Mouse (Mus musculus) liver, postnatal 0 days (tissue): ENCODE measurements around the gene Gda.

ENCODE experiments used
- CTCF ChIP-seq: sonication (generic); IDR thresholded peaks from 2 replicates; pipeline ENCODE4 v1.5.1; 2016; ENCODE audit warnings: antibody characterized with exemption, low read depth
- EP300 ChIP-seq: IDR thresholded peaks from 2 replicates; pipeline ENCODE4 v1.6.1; 2016; ENCODE audit warnings: antibody characterized with exemption, low read depth, mild to moderate bottlenecking

GRCm38 (mm10) chr19:21461221-21461960 is 11.9 kb downstream of the Gda start:
- TF ChIP-seq EP300 = peak; percentile 42; the same call in 1 of the 2 replicates
- TF ChIP-seq CTCF = no peak
